Mouse (Mus musculus) lung, adult 2 months (tissue): ENCODE measurements around the gene Pde8a.

ENCODE experiments used
- CTCF ChIP-seq: fragments of 200-500 bp; IDR thresholded peaks from 2 replicates; pipeline ENCODE4 v1.5.1; 2011; ENCODE audit warnings: mild to moderate bottlenecking, low read length, control low read depth; ENCODE audit not compliant: insufficient read depth
- POLR2A ChIP-seq: fragments of 200-500 bp; IDR thresholded peaks from 2 replicates; pipeline ENCODE4 v1.6.1; 2011; ENCODE audit warnings: low read depth, mild to moderate bottlenecking, control low read depth, low read length, borderline replicate concordance; ENCODE audit errors: extremely low read depth

GRCm38 (mm10) chr7:81309247-81309646 is 95.9 kb downstream of the Pde8a start:
- TF ChIP-seq CTCF (no peak), POLR2A (no peak)
